Mouse (Mus musculus) hindbrain, embryonic 11.5 days (tissue): ENCODE data around the gene Car5b. TPM values are rescaled to one million over a fixed set of nuclear protein-coding genes. Genes with fewer than 3 reads are reported as not detected.

Experiments used
- ATAC-seq: fragments of 200-750 bp; cut with Nextera tagmentation; 2 replicates; pipeline ENCODE4 v1.8.0; 2017; ENCODE audit warnings: mild to moderate bottlenecking, moderate TSS enrichment, moderate library complexity; ENCODE audit not compliant: low FRiP score
- DNase-seq: peaks from one replicate; pipeline ENCODE4 v3.0.0-alpha.2; 2015; ENCODE audit warnings: low spot score
- H3K27ac ChIP-seq: fragments of 300-500 bp; sonication (generic); 2 replicates; pipeline ENCODE4 v1.5.1; 2014; ENCODE audit warnings: mild to moderate bottlenecking, low read depth, low read length
- H3K27me3 ChIP-seq: fragments of 300-500 bp; sonication (generic); 2 replicates; pipeline ENCODE4 v1.6.1; 2014; ENCODE audit warnings: mild to moderate bottlenecking, low read length, moderate library complexity, mixed read lengths; ENCODE audit not compliant: control insufficient read depth, insufficient read depth
- H3K36me3 ChIP-seq: fragments of 300-500 bp; sonication (generic); 2 replicates; pipeline ENCODE4 v1.6.1; 2014; ENCODE audit warnings: mild to moderate bottlenecking, low read length, moderate library complexity, mixed read lengths; ENCODE audit not compliant: control insufficient read depth, insufficient read depth
- H3K4me1 ChIP-seq: fragments of 300-500 bp; sonication (generic); replicated peaks from 2 replicates; pipeline ENCODE4 v1.6.1; 2014; ENCODE audit warnings: low read length, mixed read lengths; ENCODE audit not compliant: control insufficient read depth, insufficient read depth
- H3K4me2 ChIP-seq: fragments of 300-500 bp; sonication (generic); replicated peaks from 2 replicates; pipeline ENCODE4 v1.6.1; 2014; ENCODE audit warnings: mild to moderate bottlenecking, low read depth, low read length
- H3K4me3 ChIP-seq: fragments of 300-500 bp; sonication (generic); 2 replicates; pipeline ENCODE4 v1.5.1; 2014; ENCODE audit warnings: low read depth, low read length
- H3K9ac ChIP-seq: fragments of 300-500 bp; sonication (generic); 2 replicates; pipeline ENCODE4 v1.6.1; 2014; ENCODE audit warnings: low read depth, low read length
- H3K9me3 ChIP-seq: fragments of 300-500 bp; sonication (generic); 2 replicates; pipeline ENCODE4 v1.6.1; 2016; ENCODE audit warnings: low read length; ENCODE audit not compliant: control insufficient read depth
- WGBS: fragments of 180-500 bp; shearing (Covaris S2); extraction: QIAGEN DNeasy Blood & Tissue Kit; methylation state at CpG from one replicate; pipeline ENCODE4 v1.1.7; 2014; 5-methylcytosine and 5-hydroxymethylcytosine counted together
- polyA plus RNA-seq: library from polyadenylated mRNA; unstranded; fragments of >200 nt; fragmentation: Nextera tagmentation; extraction: Ambion mirVana; gene quantifications from 2 replicates; pipeline ENCODE4 v1.2.1, GENCODE M21; 2014

Car5b gene
- polyA plus RNA-seq, 1 experiment from 2014 or later: 0.23 TPM

DNA sequence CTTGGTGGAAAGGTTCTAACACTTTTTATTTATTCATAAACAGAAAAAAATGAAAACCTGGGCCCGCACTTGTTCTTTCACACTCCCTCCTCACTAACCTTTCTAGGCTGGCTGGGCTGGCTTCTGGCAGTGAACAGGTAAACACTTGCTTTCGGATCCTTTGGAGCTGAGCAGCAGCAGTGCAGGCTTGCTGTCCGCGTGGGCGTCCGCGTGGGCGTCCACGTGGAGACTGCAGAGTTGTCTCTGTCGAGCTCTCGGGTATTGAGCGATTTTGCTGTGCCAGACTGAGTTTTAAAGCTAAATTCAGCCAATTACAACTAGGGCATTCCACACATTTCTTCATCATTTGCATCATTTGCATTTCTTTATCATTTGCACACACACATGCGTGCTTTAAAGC, 14.3 kb upstream of the Car5b start:
- Histone ChIP-seq H3K9me3 (no peaks in the 10 kb centered on the region), H3K4me3 (no peak overlapping the region), H3K36me3 (no peaks in the 10 kb centered on the region), H3K27ac (no peak overlapping the region), H3K4me2 (no peak overlapping the region), H3K27me3 (no peaks in the 10 kb centered on the region; the same call in 1 of the 2 replicates), H3K9ac (no peak overlapping the region), H3K4me1 (no peaks in the 10 kb centered on the region)
- 68% methylated on average over 13 of the region's 13 CpGs for WGBS
- no peak for ATAC-seq
- DNase-seq: no peak

GRCm38 (mm10) chrX:164038882-164039281, 11.1 kb upstream of the Car5b start:
- 37% methylated on average over 2 of the region's 2 CpGs for WGBS
- H3K9ac ChIP-seq: no peak overlapping the region
- ATAC-seq: no peak
- H3K4me1 ChIP-seq: no peaks in the 10 kb centered on the region
- H3K4me3 ChIP-seq: no peak overlapping the region
- H3K27me3 ChIP-seq: no peaks in the 10 kb centered on the region; the same call in 1 of the 2 replicates
- no peak overlapping the region for H3K27ac ChIP-seq
- H3K9me3 ChIP-seq: no peaks in the 10 kb centered on the region
- no peak overlapping the region for H3K4me2 ChIP-seq
- DNase-seq: no peak
- no peaks in the 10 kb centered on the region for H3K36me3 ChIP-seq

DNA sequence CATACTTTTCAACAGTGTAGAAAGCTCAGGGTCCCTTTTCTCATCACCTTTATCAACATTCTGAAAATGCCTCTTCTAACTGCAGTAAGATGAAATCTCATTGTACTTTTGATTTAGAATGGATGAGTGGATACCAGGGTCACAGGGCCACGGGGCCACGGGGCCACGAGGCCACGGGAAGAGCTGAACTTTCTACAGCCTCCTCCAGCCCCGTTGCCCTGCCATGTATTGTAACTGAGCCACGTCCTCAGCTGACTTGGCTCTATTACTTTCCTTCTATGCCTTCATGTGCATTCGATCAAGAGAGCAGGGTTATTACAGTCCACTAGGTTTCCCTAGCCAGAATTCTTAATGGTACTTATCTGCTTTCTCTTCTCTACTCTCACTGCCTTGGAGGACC, 8.1 kb upstream of the Car5b start:
- Histone ChIP-seq H3K36me3 (no peaks in the 10 kb centered on the region), H3K9me3 (no peaks in the 10 kb centered on the region), H3K9ac (no peak overlapping the region), H3K27me3 (no peaks in the 10 kb centered on the region), H3K27ac (no peak overlapping the region), H3K4me2 (no peak overlapping the region), H3K4me1 (no peaks in the 10 kb centered on the region), H3K4me3 (no peak overlapping the region)
- DNase-seq (no peak), ATAC-seq (no peak)
- WGBS: 88% methylated on average over 7 of the region's 7 CpGs

DNA sequence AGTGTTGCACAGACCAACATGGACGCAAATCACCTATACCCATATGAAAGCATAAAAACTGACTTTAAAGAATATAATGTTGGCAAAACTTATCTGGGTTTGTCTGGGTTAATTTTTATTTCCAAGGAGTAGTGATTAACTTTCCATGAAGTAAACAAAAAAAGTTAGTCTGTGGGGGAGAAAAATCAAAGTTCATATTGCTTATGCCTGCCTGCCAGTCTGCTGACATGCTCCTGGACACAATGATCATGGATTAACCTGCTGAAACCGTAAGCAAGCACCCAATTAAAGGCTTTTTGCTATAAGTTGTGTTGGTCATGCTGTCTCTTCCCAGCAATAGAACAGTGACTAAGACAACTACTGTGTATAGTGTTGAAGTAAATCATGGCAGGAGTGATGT, 7.6 kb upstream of the Car5b start:
- Histone ChIP-seq H3K4me2 (no peak overlapping the region), H3K4me3 (no peak overlapping the region), H3K36me3 (no peaks in the 10 kb centered on the region), H3K27me3 (no peaks in the 10 kb centered on the region), H3K4me1 (no peaks in the 10 kb centered on the region), H3K9me3 (no peaks in the 10 kb centered on the region), H3K9ac (no peak overlapping the region), H3K27ac (no peak overlapping the region)
- ATAC-seq: no peak
- 91% methylated on average over 2 of the region's 2 CpGs for WGBS
- no peak for DNase-seq

- Histone ChIP-seq H3K27me3 (no peaks in the 10 kb centered on the region), H3K4me2 (no peak overlapping the region), H3K4me1 (no peaks in the 10 kb centered on the region), H3K27ac (no peak overlapping the region), H3K9me3 (no peaks in the 10 kb centered on the region), H3K9ac (no peak overlapping the region), H3K4me3 (no peak overlapping the region), H3K36me3 (no peaks in the 10 kb centered on the region)
- ATAC-seq (no peak), DNase-seq (no peak)
- 86% methylated on average over 7 of the region's 7 CpGs for WGBS
Observed at GRCm38 (mm10) chrX:164032526-164032925, 4.7 kb upstream of the Car5b start.

GRCm38 (mm10) chrX:164015636-164016035, 12.2 kb downstream of the Car5b start:
- H3K4me1 ChIP-seq: no peaks in the 10 kb centered on the region
- H3K36me3 ChIP-seq: no peaks in the 10 kb centered on the region
- H3K9ac ChIP-seq: no peak overlapping the region
- no peak overlapping the region for H3K4me2 ChIP-seq
- H3K27me3 ChIP-seq: 0 out of 2 replicates have a peak, but pooled peaks cover 2% of the 10 kb centered on the region
- 93% methylated on average over 3 of the region's 3 CpGs for WGBS
- ATAC-seq: no peak
- no peak overlapping the region for H3K4me3 ChIP-seq
- H3K9me3 ChIP-seq: no peaks in the 10 kb centered on the region
- DNase-seq: no peak
- no peak overlapping the region for H3K27ac ChIP-seq

DNA sequence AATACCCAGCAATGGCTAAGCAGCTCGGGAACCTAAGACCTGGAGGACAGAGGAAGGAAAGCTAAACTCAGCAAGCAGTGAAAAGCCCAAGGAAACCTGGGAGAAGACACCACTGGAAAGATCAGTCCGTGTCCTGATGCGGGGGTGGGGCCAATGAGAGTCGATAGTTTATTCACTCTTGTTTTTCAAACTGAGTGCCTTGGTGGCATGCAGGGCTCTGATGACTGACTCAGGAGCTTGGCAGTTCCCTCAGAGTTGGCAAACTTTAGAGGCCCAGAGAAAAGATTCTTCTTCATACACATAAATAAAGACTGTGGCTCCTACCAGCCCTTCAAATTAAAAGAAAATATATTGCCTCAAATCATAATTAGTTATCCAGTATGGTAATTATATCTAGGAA, 12.8 kb downstream of the Car5b start:
- Histone ChIP-seq H3K27me3 (0 out of 2 replicates have a peak, but pooled peaks cover 2% of the 10 kb centered on the region), H3K4me1 (no peaks in the 10 kb centered on the region), H3K4me2 (no peak overlapping the region), H3K27ac (no peak overlapping the region), H3K4me3 (no peak overlapping the region), H3K9ac (no peak overlapping the region), H3K9me3 (no peaks in the 10 kb centered on the region), H3K36me3 (no peaks in the 10 kb centered on the region)
- WGBS: 81% methylated on average over 4 of the region's 4 CpGs
- ATAC-seq (no peak), DNase-seq (no peak)

DNA sequence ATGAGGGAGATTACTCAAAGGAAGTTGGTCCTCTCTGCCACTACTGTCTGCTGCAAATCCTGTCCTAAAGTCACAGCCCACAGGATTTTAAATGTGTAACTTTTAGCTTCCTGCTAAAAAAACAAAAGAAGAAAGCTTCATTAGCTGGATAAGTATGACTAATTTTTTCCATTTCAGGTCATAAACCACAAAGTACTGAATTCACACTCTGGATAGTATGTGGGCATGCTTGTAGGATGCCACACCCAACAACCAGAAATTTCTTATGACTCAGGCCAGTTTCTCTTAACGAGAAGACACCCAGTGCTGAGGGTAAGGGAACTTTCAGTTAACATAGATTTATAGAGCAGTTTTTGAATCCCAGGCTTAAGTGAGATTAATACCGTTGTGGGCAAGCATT, 14.5 kb downstream of the Car5b start:
- Histone ChIP-seq H3K9ac (no peak overlapping the region), H3K27ac (no peak overlapping the region), H3K4me3 (no peak overlapping the region), H3K9me3 (no peaks in the 10 kb centered on the region), H3K27me3 (0 out of 2 replicates have a peak, but pooled peaks cover 2% of the 10 kb centered on the region), H3K4me1 (no peaks in the 10 kb centered on the region), H3K36me3 (no peaks in the 10 kb centered on the region), H3K4me2 (no peak overlapping the region)
- no peak for DNase-seq
- WGBS: 83% methylated on average over 2 of the region's 2 CpGs
- ATAC-seq: no peak

GRCm38 (mm10) chrX:164004809-164005208, 23.0 kb downstream of the Car5b start:
- DNase-seq: peak; percentile 43
- peak; percentile 40; the same call in 1 of the 2 replicates for ATAC-seq

More at GRCm38 (mm10) chrX:164004809-164005208, 23.0 kb downstream of the Car5b start:
- Histone ChIP-seq H3K4me2 (no peak overlapping the region), H3K9me3 (no peaks in the 10 kb centered on the region), H3K4me3 (no peak overlapping the region), H3K27me3 (no peaks in the 10 kb centered on the region; the same call in 1 of the 2 replicates), H3K27ac (no peak overlapping the region), H3K36me3 (no peaks in the 10 kb centered on the region), H3K4me1 (no peaks in the 10 kb centered on the region), H3K9ac (no peak overlapping the region)
- WGBS: 38% methylated on average over 2 of the region's 2 CpGs
